ENCODE assay signal across 10 mouse cellular contexts in genomic region chr14:7822693-7823092, GRCm38 (mm10). TPM values are rescaled to one million over a fixed set of nuclear protein-coding genes. Genes with fewer than 3 reads are reported as not detected.
DNase-seq lines count a peak whose midpoint lies in the region; ATAC-seq and TF ChIP-seq lines count a peak whose summit lies in the region.
"Had no signal": no experiment of that assay in that cellular context is flagged by ENCODE, and none has a peak within 500 bp of the region (broad histone marks: within the 10 kb centered on the region; RNA-seq: fewer than 3 reads in every experiment).

No protein-coding gene starts in this region.

- H3K4me2 ChIP-seq in forebrain, embryonic 12.5 days: 0 out of 2 replicates have a peak overlapping the region, but pooled peaks have one; percentile 13
- no peak overlapping the region for H3K4me2 ChIP-seq in forebrain, embryonic 14.5 days (ENCODE audit: low read length)
- peak overlapping the region; percentile 17 for H3K4me2 ChIP-seq in embryonic facial prominence, embryonic 15.5 days (replicated peaks)
- no peak overlapping the region for H3K4me2 ChIP-seq in intestine, embryonic 15.5 days (replicated peaks)

- ATAC-seq in forebrain, embryonic 12.5 days (ENCODE audit: low FRiP score): no peak
- ATAC-seq in forebrain, embryonic 14.5 days: no peak
- ATAC-seq in embryonic facial prominence, embryonic 15.5 days (ENCODE audit: insufficient number of reproducible peaks, low FRiP score, low TSS enrichment, low read depth): no peak
- ATAC-seq in intestine, embryonic 15.5 days: no peak

- peaks cover 66% of the 10 kb centered on the region for H3K4me1 ChIP-seq in forebrain, embryonic 12.5 days
- H3K4me1 ChIP-seq in forebrain, embryonic 14.5 days (ENCODE audit: control insufficient read depth, insufficient read depth, low read length): peaks cover 46% of the 10 kb centered on the region
- H3K4me1 ChIP-seq in E14TG2a.4 (replicated peaks; ENCODE audit: low read depth, low read length): peaks cover 83% of the 10 kb centered on the region
- H3K4me1 ChIP-seq in embryonic facial prominence, embryonic 15.5 days: peaks cover 75% of the 10 kb centered on the region
- peaks cover 52% of the 10 kb centered on the region for H3K4me1 ChIP-seq in intestine, embryonic 15.5 days (replicated peaks)

- TF ChIP-seq CTCF in E14TG2a.4 (conservative IDR thresholded peaks at IDR 0.05; ENCODE audit: low read length): no peak

- H3K27me3 ChIP-seq in forebrain, embryonic 12.5 days: no peaks in the 10 kb centered on the region
- no peaks in the 10 kb centered on the region for H3K27me3 ChIP-seq in forebrain, embryonic 14.5 days (replicated peaks; ENCODE audit: control insufficient read depth, insufficient read depth, low read length)
- peaks cover 8% of the 10 kb centered on the region for H3K27me3 ChIP-seq in E14TG2a.4 (ENCODE audit: insufficient read depth, low read length)
- no peaks in the 10 kb centered on the region for H3K27me3 ChIP-seq in embryonic facial prominence, embryonic 15.5 days
- no peaks in the 10 kb centered on the region for H3K27me3 ChIP-seq in intestine, embryonic 15.5 days (replicated peaks)

- no peak overlapping the region for H3K4me3 ChIP-seq in forebrain, embryonic 12.5 days (replicated peaks)
- no peak overlapping the region for H3K4me3 ChIP-seq in forebrain, embryonic 14.5 days (ENCODE audit: low read depth, low read length)
- 0 out of 2 replicates have a peak overlapping the region, but pooled peaks have one; percentile 10 for H3K4me3 ChIP-seq in E14TG2a.4 (replicated peaks; ENCODE audit: low read length)
- no peak overlapping the region for H3K4me3 ChIP-seq in embryonic facial prominence, embryonic 15.5 days (replicated peaks)
- H3K4me3 ChIP-seq in intestine, embryonic 15.5 days (replicated peaks): no peak overlapping the region

- no peaks in the 10 kb centered on the region for H3K36me3 ChIP-seq in forebrain, embryonic 12.5 days (replicated peaks)
- H3K36me3 ChIP-seq in forebrain, embryonic 14.5 days (ENCODE audit: control insufficient read depth, insufficient read depth, low read length): no peaks in the 10 kb centered on the region
- peaks cover 25% of the 10 kb centered on the region for H3K36me3 ChIP-seq in E14TG2a.4 (ENCODE audit: insufficient read depth, low read length)
- no peaks in the 10 kb centered on the region for H3K36me3 ChIP-seq in embryonic facial prominence, embryonic 15.5 days
- H3K36me3 ChIP-seq in intestine, embryonic 15.5 days: no peaks in the 10 kb centered on the region

- no peaks in the 10 kb centered on the region for H3K9me3 ChIP-seq in forebrain, embryonic 12.5 days
- H3K9me3 ChIP-seq in forebrain, embryonic 14.5 days (replicated peaks; ENCODE audit: control insufficient read depth, low read length): no peaks in the 10 kb centered on the region
- no peaks in the 10 kb centered on the region for H3K9me3 ChIP-seq in E14TG2a.4 (ENCODE audit: low read length)
- H3K9me3 ChIP-seq in embryonic facial prominence, embryonic 15.5 days (replicated peaks): no peaks in the 10 kb centered on the region
- H3K9me3 ChIP-seq in intestine, embryonic 15.5 days: no peaks in the 10 kb centered on the region

- no peak for DNase-seq in forebrain, embryonic 14.5 days (ENCODE audit: low spot score)
- DNase-seq in MN1 (ENCODE audit: low spot score): no peak
- no peak for DNase-seq in testis, postnatal 14 days (ENCODE audit: low spot score)
- DNase-seq in thymus, postnatal 25 days: no peak
- DNase-seq: right cerebral cortex, postnatal 25 days had no signal

- WGBS in forebrain, embryonic 12.5 days: 26% methylated on average over 7 of the region's 7 CpGs
- WGBS in forebrain, embryonic 14.5 days: 13% methylated on average over 7 of the region's 7 CpGs
- 31% methylated on average over 7 of the region's 7 CpGs for WGBS in embryonic facial prominence, embryonic 15.5 days
- WGBS in intestine, embryonic 15.5 days: 46% methylated on average over 7 of the region's 7 CpGs

- peak overlapping the region; percentile 54 for H3K27ac ChIP-seq in forebrain, embryonic 12.5 days
- H3K27ac ChIP-seq in forebrain, embryonic 14.5 days (ENCODE audit: low read depth, low read length): no peak overlapping the region
- H3K27ac ChIP-seq in embryonic facial prominence, embryonic 15.5 days (replicated peaks): peak overlapping the region; percentile 71
- H3K27ac ChIP-seq in intestine, embryonic 15.5 days: peak overlapping the region; percentile 19; the same call in 1 of the 2 replicates

- no peak overlapping the region for H3K9ac ChIP-seq in forebrain, embryonic 12.5 days
- H3K9ac ChIP-seq in forebrain, embryonic 14.5 days (ENCODE audit: low read length): no peak overlapping the region
- H3K9ac ChIP-seq in embryonic facial prominence, embryonic 15.5 days: no peak overlapping the region
- H3K9ac ChIP-seq in intestine, embryonic 15.5 days: no peak overlapping the region

RNA-seq across cellular contexts. Expression of gene Flnb, which starts 4.9 kb away (rescaled TPM):
- polyA plus RNA-seq in forebrain, embryonic 12.5 days (2016; fragmentation: Nextera tagmentation; extraction: Ambion mirVana): 21.3 and 22.9 TPM in 2 replicates
- polyA plus RNA-seq in forebrain, embryonic 14.5 days (2014; fragmentation: Nextera tagmentation; extraction: Ambion mirVana): 6.8 and 8.0 TPM in 2 replicates
- polyA plus RNA-seq in embryonic facial prominence, embryonic 15.5 days (2015; fragmentation: Nextera tagmentation; extraction: Ambion mirVana): 22.2 and 22.7 TPM in 2 replicates
- polyA plus RNA-seq in intestine, embryonic 15.5 days (2015; fragmentation: Nextera tagmentation; extraction: Ambion mirVana): 17.4 and 18.4 TPM in 2 replicates

RNA-seq across cellular contexts. Expression of gene Gm26661, which starts 31.3 kb away (rescaled TPM):
- polyA plus RNA-seq in forebrain, embryonic 12.5 days (2016; fragmentation: Nextera tagmentation; extraction: Ambion mirVana): not detected in 2 replicates
- polyA plus RNA-seq in forebrain, embryonic 14.5 days (2014; fragmentation: Nextera tagmentation; extraction: Ambion mirVana): not detected in 2 replicates
- polyA plus RNA-seq in embryonic facial prominence, embryonic 15.5 days (2015; fragmentation: Nextera tagmentation; extraction: Ambion mirVana): not detected in 2 replicates
- polyA plus RNA-seq in intestine, embryonic 15.5 days (2015; fragmentation: Nextera tagmentation; extraction: Ambion mirVana): not detected in 2 replicates
- polyA plus RNA-seq: C2C12 had no signal

Comparison
In these comparisons a context has a peak if more than half of its experiments do, and no peak if none do; other contexts are left out.
1. H3K4me2 ChIP-seq: peak in forebrain, embryonic 12.5 days (single experiment) and embryonic facial prominence, embryonic 15.5 days (single experiment); none in forebrain, embryonic 14.5 days (single experiment) and intestine, embryonic 15.5 days (single experiment).